Mouse (Mus musculus) MEL (cell line): ENCODE data around the gene Brd9. TPM values are rescaled to one million over a fixed set of nuclear protein-coding genes. Genes with fewer than 3 reads are reported as not detected.

Experiments used
- DNase-seq: peaks from one replicate; pipeline ENCODE4 v3.0.0; 2011; ENCODE audit warnings: low read depth, low spot score
- H3K27ac ChIP-seq: 2 replicates; pipeline ENCODE4 v1.5.1; 2012; ENCODE audit warnings: low read depth, mild to moderate bottlenecking, control low read depth, low read length, moderate library complexity; ENCODE audit not compliant: control insufficient read depth
- H3K27me3 ChIP-seq, 2 experiments: fragments of 150-350 bp in 1 of 2; sonication (generic) in 1 of 2; 2 replicates each; pipeline ENCODE4 v1.6.1; 2012; ENCODE audit warnings: low read length in 2 of 2, mild to moderate bottlenecking in 2 of 2, improper control_type of control experiment in 1 of 2, moderate library complexity in 1 of 2; ENCODE audit not compliant: insufficient read depth in 2 of 2, control insufficient read depth in 1 of 2
- H3K36me3 ChIP-seq, 2 experiments: 2 replicates each; pipeline ENCODE4 v1.6.1; 2012 to 2014; ENCODE audit warnings: low read length in 2 of 2, improper control_type of control experiment in 1 of 2, inconsistent platforms in 1 of 2, mild to moderate bottlenecking in 1 of 2; ENCODE audit not compliant: insufficient read depth in 2 of 2, control insufficient read depth in 1 of 2
- H3K4me1 ChIP-seq, 2 experiments: fragments of 150-350 bp in 1 of 2; sonication (generic) in 1 of 2; 2 replicates each; pipeline ENCODE4 v1.6.1; 2012; ENCODE audit warnings: low read length in 2 of 2, improper control_type of control experiment in 1 of 2, mild to moderate bottlenecking in 1 of 2; ENCODE audit not compliant: insufficient read depth in 2 of 2, control insufficient read depth in 1 of 2
- H3K4me3 ChIP-seq, 2 experiments: fragments of 150-350 bp in 1 of 2; sonication (generic) in 1 of 2; 2 replicates each; pipeline ENCODE4 v1.5.1; 2012; ENCODE audit warnings: low read depth in 2 of 2, low read length in 2 of 2, mild to moderate bottlenecking in 2 of 2, moderate library complexity in 2 of 2, control low read depth in 1 of 2, improper control_type of control experiment in 1 of 2; ENCODE audit not compliant: control insufficient read depth in 1 of 2, insufficient read depth in 1 of 2
- H3K79me2 ChIP-seq: 2 replicates; pipeline ENCODE4 v1.6.1; 2012; ENCODE audit warnings: mild to moderate bottlenecking, low read length, moderate library complexity; ENCODE audit not compliant: control insufficient read depth, poor library complexity, insufficient read depth
- H3K9ac ChIP-seq: 2 replicates; pipeline ENCODE4 v1.6.1; 2012; ENCODE audit warnings: low read depth, mild to moderate bottlenecking, control low read depth, low read length, moderate library complexity; ENCODE audit not compliant: control insufficient read depth, poor library complexity, severe bottlenecking
- H3K9me3 ChIP-seq: fragments of 150-350 bp; sonication (generic); replicated peaks from 2 replicates; pipeline ENCODE4 v1.6.1; 2012; ENCODE audit warnings: mild to moderate bottlenecking, low read length, improper control_type of control experiment, moderate library complexity; ENCODE audit not compliant: insufficient read depth
- BHLHE40 ChIP-seq: IDR thresholded peaks from 2 replicates; pipeline ENCODE4 v1.6.1; 2012; ENCODE audit warnings: low read depth, mild to moderate bottlenecking, inconsistent platforms, low read length, improper control_type of control experiment, borderline replicate concordance
- CHD1 ChIP-seq: IDR thresholded peaks from 2 replicates; pipeline ENCODE4 v1.6.1; 2012; ENCODE audit warnings: low read depth, mild to moderate bottlenecking, inconsistent platforms, low read length, improper control_type of control experiment
- CTCF ChIP-seq, 3 experiments: IDR thresholded peaks in 2 of 3; conservative IDR thresholded peaks in 1 of 3; 2 replicates each; pipeline ENCODE4 v1.5.1; 2011 to 2012; ENCODE audit warnings: low read length in 3 of 3, low read depth in 2 of 3, mild to moderate bottlenecking in 2 of 3, improper control_type of control experiment in 1 of 3, inconsistent platforms in 1 of 3, mixed read lengths in 1 of 3, moderate library complexity in 1 of 3; ENCODE audit not compliant: control insufficient read depth in 1 of 3, insufficient read depth in 1 of 3, poor library complexity in 1 of 3, severe bottlenecking in 1 of 3
- E2F4 ChIP-seq: IDR thresholded peaks from 2 replicates; pipeline ENCODE4 v1.6.1; 2011; ENCODE audit warnings: low read depth, low read length, improper control_type of control experiment, borderline replicate concordance
- ELF1 ChIP-seq: IDR thresholded peaks from 2 replicates; pipeline ENCODE4 v1.6.1; 2014; ENCODE audit warnings: low read depth, mild to moderate bottlenecking, inconsistent platforms, low read length, improper control_type of control experiment, moderate library complexity
- EP300 ChIP-seq, 2 experiments: IDR thresholded peaks; 2 replicates each; pipeline ENCODE4 v1.6.1; 2011; ENCODE audit warnings: improper control_type of control experiment in 2 of 2, low read length in 2 of 2, low read depth in 1 of 2, mild to moderate bottlenecking in 1 of 2
- GABPA ChIP-seq: IDR thresholded peaks from 2 replicates; pipeline ENCODE4 v1.6.1; 2012; ENCODE audit warnings: low read depth, mild to moderate bottlenecking, inconsistent platforms, low read length, improper control_type of control experiment, moderate library complexity
- GATA1 ChIP-seq: IDR thresholded peaks from 2 replicates; pipeline ENCODE4 v1.6.1; 2011; ENCODE audit warnings: low read depth, low read length, improper control_type of control experiment
- JUND ChIP-seq: IDR thresholded peaks from 2 replicates; pipeline ENCODE4 v1.6.1; 2011; ENCODE audit warnings: low read depth, mild to moderate bottlenecking, improper control_type of control experiment, low read length
- MEF2A ChIP-seq: IDR thresholded peaks from 2 replicates; pipeline ENCODE4 v1.6.1; 2014; ENCODE audit warnings: low read depth, mild to moderate bottlenecking, inconsistent platforms, low read length, improper control_type of control experiment; ENCODE audit not compliant: poor library complexity, insufficient replicate concordance, severe bottlenecking; ENCODE audit errors: extremely low read depth
- MYC ChIP-seq: IDR thresholded peaks from 2 replicates; pipeline ENCODE4 v1.6.1; 2011; ENCODE audit warnings: low read depth, mild to moderate bottlenecking, low read length, improper control_type of control experiment, moderate library complexity
- POLR2A ChIP-seq, 2 experiments: IDR thresholded peaks; 2 replicates each; pipeline ENCODE4 v1.6.1; 2011 to 2012; ENCODE audit warnings: low read length in 2 of 2, mild to moderate bottlenecking in 2 of 2, control low read depth in 1 of 2, improper control_type of control experiment in 1 of 2, low read depth in 1 of 2, moderate library complexity in 1 of 2; ENCODE audit not compliant: control insufficient read depth in 1 of 2, insufficient read depth in 1 of 2, poor library complexity in 1 of 2
- POLR2AphosphoS2 ChIP-seq: IDR thresholded peaks from 2 replicates; pipeline ENCODE4 v1.6.1; 2011; ENCODE audit warnings: low read length, improper control_type of control experiment
- POLR2AphosphoS5 ChIP-seq: IDR thresholded peaks from 2 replicates; pipeline ENCODE4 v1.6.1; 2012; ENCODE audit warnings: low read depth, borderline replicate concordance, mild to moderate bottlenecking, inconsistent platforms, low read length, moderate library complexity, mixed read lengths
- RCOR1 ChIP-seq: IDR thresholded peaks from 2 replicates; pipeline ENCODE4 v1.6.1; 2012; ENCODE audit warnings: low read depth, mild to moderate bottlenecking, inconsistent platforms, low read length, improper control_type of control experiment
- TBP ChIP-seq: IDR thresholded peaks from 2 replicates; pipeline ENCODE4 v1.8.0; 2011; ENCODE audit warnings: low read depth, low read length, improper control_type of control experiment
- TCF12 ChIP-seq: IDR thresholded peaks from 2 replicates; pipeline ENCODE4 v1.6.1; 2014; ENCODE audit warnings: low read depth, mild to moderate bottlenecking, inconsistent platforms, low read length, improper control_type of control experiment, moderate library complexity
- USF1 ChIP-seq: IDR thresholded peaks from 2 replicates; pipeline ENCODE4 v1.6.1; 2014; ENCODE audit warnings: low read depth, mild to moderate bottlenecking, inconsistent platforms, low read length, improper control_type of control experiment, moderate library complexity
- ZC3H11A ChIP-seq: IDR thresholded peaks from 2 replicates; pipeline ENCODE4 v1.6.1; 2012; ENCODE audit warnings: low read depth, mild to moderate bottlenecking, inconsistent platforms, low read length, improper control_type of control experiment
- ZMIZ1 ChIP-seq: IDR thresholded peaks from 2 replicates; pipeline ENCODE4 v1.6.1; 2012; ENCODE audit warnings: low read depth, mild to moderate bottlenecking, inconsistent platforms, low read length, improper control_type of control experiment, moderate library complexity
- ZNF384 ChIP-seq: IDR thresholded peaks from 2 replicates; pipeline ENCODE4 v1.6.1; 2012; ENCODE audit warnings: low read depth, mild to moderate bottlenecking, inconsistent platforms, low read length, improper control_type of control experiment
- polyA plus RNA-seq, 2 experiments: library from polyadenylated mRNA; stranded (reverse) in 1 of 2; unstranded in 1 of 2; fragments of >175 nt in 1 of 2; fragments of >200 nt in 1 of 2; gene quantifications; 2 replicates each; pipeline versions ENCODE4 v1.2.1 to v1.2.4; 2012; ENCODE audit warnings: low replicate concordance in 2 of 2, low read depth in 1 of 2; ENCODE audit not compliant: insufficient read length in 2 of 2, insufficient read depth in 1 of 2, missing spikeins in 1 of 2
- total RNA-seq: library from RNA; depleted of rRNA; stranded (reverse); fragments of 300-350 nt; gene quantifications from 2 replicates; pipeline ENCODE4 v1.2.3, GENCODE M21; 2012

Brd9 gene
- total and polyA plus RNA-seq, 3 experiments: 21.4 to 29.2 TPM; not detected in 1

DNA sequence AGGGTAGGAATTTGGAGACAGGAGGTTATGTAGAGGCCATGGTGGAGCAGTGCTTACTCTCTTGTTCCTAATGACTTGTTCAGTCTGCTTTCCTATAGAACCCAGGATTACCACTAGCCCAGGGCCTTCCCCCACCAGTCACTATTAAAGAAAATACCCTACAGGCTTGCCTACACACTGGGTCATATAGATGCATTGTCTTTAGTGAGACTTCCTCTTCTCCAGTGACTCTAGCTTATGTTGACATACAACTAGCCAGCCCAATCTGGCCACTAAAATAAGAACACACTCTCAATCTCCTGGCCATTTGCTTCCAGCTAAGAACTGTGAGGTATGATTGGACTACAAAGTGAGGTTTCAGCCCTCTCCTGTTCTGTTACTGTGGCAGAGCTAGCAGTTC lies 62.9 kb downstream of the Brd9 start:
- no peak overlapping the region for H3K27ac ChIP-seq
- no peaks in the 10 kb centered on the region for H3K9me3 ChIP-seq
- no peaks in the 10 kb centered on the region for H3K4me1 ChIP-seq
- no peak overlapping the region for H3K9ac ChIP-seq
- H3K4me3 ChIP-seq: no peak overlapping the region
- H3K27me3 ChIP-seq: peaks cover 1 to 3% of the 10 kb centered on the region in 2 experiments; a peak in 3 of 4 replicates
- DNase-seq: no peak
- no peaks in the 10 kb centered on the region for H3K79me2 ChIP-seq
- H3K36me3 ChIP-seq: no peaks in the 10 kb centered on the region
- no peak for TF ChIP-seq POLR2AphosphoS2
- no peak for TF ChIP-seq RCOR1
- no peak for TF ChIP-seq POLR2AphosphoS5
- TF ChIP-seq TCF12: no peak
- no peak for TF ChIP-seq CTCF (IDR thresholded peaks at IDR 0.05 in 2 of 3, conservative IDR thresholded peaks at IDR 0.05 in 1 of 3; ENCODE audit: control insufficient read depth in 1 of 3, insufficient read depth in 1 of 3, low read depth in 2 of 3, low read length in 3 of 3, poor library complexity in 1 of 3, severe bottlenecking in 1 of 3)
- no peak for TF ChIP-seq MEF2A
- TF ChIP-seq ELF1: no peak
- TF ChIP-seq USF1: no peak
- no peak for TF ChIP-seq ZMIZ1
- TF ChIP-seq MYC: no peak
- TF ChIP-seq ZC3H11A: no peak

DNA sequence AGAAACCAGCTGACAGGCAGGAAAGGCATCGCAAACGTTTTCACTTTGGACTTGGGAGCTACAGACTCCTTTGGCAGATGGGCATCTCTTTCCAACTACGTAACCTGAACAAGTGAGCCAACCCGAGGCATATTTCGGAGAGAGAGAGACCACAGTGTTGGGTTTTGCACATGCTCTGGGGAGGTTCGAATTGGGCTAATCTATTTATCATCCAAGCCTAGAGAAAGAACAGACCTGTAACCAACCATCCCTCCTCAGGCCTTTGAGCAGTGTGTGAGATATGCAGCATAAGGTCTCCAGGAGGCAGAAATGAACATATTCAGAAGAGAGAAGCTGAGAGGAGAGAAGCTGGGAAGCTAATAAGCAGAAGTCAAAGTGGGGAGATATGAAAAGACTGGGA lies 63.4 kb downstream of the Brd9 start:
- no peaks in the 10 kb centered on the region for H3K4me1 ChIP-seq
- no peaks in the 10 kb centered on the region for H3K36me3 ChIP-seq
- no peak overlapping the region for H3K27ac ChIP-seq
- H3K79me2 ChIP-seq: no peaks in the 10 kb centered on the region
- no peak overlapping the region for H3K9ac ChIP-seq
- H3K9me3 ChIP-seq: no peaks in the 10 kb centered on the region
- TF ChIP-seq ZNF384 (no peak), GATA1 (no peak), JUND (no peak), TCF12 (no peak), EP300 (IDR thresholded peaks at IDR 0.05; ENCODE audit: low read depth in 1 of 2, low read length in 2 of 2) (no peak), RCOR1 (no peak), MYC (no peak), E2F4 (no peak), TBP (no peak), CHD1 (no peak), ELF1 (no peak), GABPA (no peak), POLR2A (IDR thresholded peaks at IDR 0.05; ENCODE audit: control insufficient read depth in 1 of 2, insufficient read depth in 1 of 2, low read depth in 1 of 2, low read length in 2 of 2, poor library complexity in 1 of 2) (no peak), BHLHE40 (no peak)
- H3K4me3 ChIP-seq: no peak overlapping the region
- no peak for DNase-seq
- peaks cover 1 to 3% of the 10 kb centered on the region in 2 experiments; a peak in 3 of 4 replicates for H3K27me3 ChIP-seq
